Mouse (Mus musculus): ENCODE results near the gene Tpgs1.
A peak's percentile ranks its signal among the peaks of the same experiment; 100 is the strongest.

The Tpgs1 gene

GRCm38 (mm10) chr10:79668771-79669575, at the start of gene Tpgs1:
Gene Tpgs1, plus strand, starts transcription at chr10:79669369.
- peak; percentile 93 for DNase-seq

GRCm38 (mm10) chr10:79623950-79624349, 45.2 kb upstream of the Tpgs1 start:
- no peak for DNase-seq

GRCm38 (mm10) chr10:79625398-79625797, 43.8 kb upstream of the Tpgs1 start:
- DNase-seq: no peak

GRCm38 (mm10) chr10:79626156-79626555, 43.0 kb upstream of the Tpgs1 start:
- DNase-seq: no peak

- no peak for DNase-seq
Observed at GRCm38 (mm10) chr10:79628377-79628776, 40.8 kb upstream of the Tpgs1 start.

GRCm38 (mm10) chr10:79631432-79631831, 37.7 kb upstream of the Tpgs1 start:
- no peak for DNase-seq

GRCm38 (mm10) chr10:79633006-79633777, 36.0 kb upstream of the Tpgs1 start:
- no peak for DNase-seq

GRCm38 (mm10) chr10:79636287-79636686, 32.9 kb upstream of the Tpgs1 start:
- no peak for DNase-seq

GRCm38 (mm10) chr10:79637128-79638110, 31.8 kb upstream of the Tpgs1 start, which contains the start of gene Shc2:
Gene Shc2, minus strand, starts transcription at chr10:79637918.
- DNase-seq: no peak

GRCm38 (mm10) chr10:79638486-79639204, 30.5 kb upstream of the Tpgs1 start:
- DNase-seq: no peak

GRCm38 (mm10) chr10:79645711-79646110, 23.5 kb upstream of the Tpgs1 start, which contains the start of gene Odf3l2:
Gene Odf3l2, minus strand, starts transcription at chr10:79645738.
- no peak for DNase-seq

GRCm38 (mm10) chr10:79649070-79649751, 20.0 kb upstream of the Tpgs1 start:
- DNase-seq: peak; percentile 83

GRCm38 (mm10) chr10:79652789-79653188, 16.4 kb upstream of the Tpgs1 start:
- no peak for DNase-seq

- no peak for DNase-seq
Observed at GRCm38 (mm10) chr10:79654946-79655395, 14.2 kb upstream of the Tpgs1 start.

GRCm38 (mm10) chr10:79658829-79659228, 10.3 kb upstream of the Tpgs1 start:
- DNase-seq: peak; percentile 17

GRCm38 (mm10) chr10:79660298-79660697, 8.9 kb upstream of the Tpgs1 start:
- no peak for DNase-seq

GRCm38 (mm10) chr10:79661861-79662260, 7.3 kb upstream of the Tpgs1 start:
- no peak for DNase-seq

GRCm38 (mm10) chr10:79664131-79664665, 5.0 kb upstream of the Tpgs1 start, which contains the start of gene Madcam1:
Gene Madcam1, plus strand, starts transcription at chr10:79664559.
- DNase-seq: peak; percentile 84

- no peak for DNase-seq
Observed at GRCm38 (mm10) chr10:79665051-79665450, 4.1 kb upstream of the Tpgs1 start.

- DNase-seq: no peak
Observed at GRCm38 (mm10) chr10:79666493-79666892, 2.7 kb upstream of the Tpgs1 start.

- no peak for DNase-seq
Observed at GRCm38 (mm10) chr10:79668076-79668475, 1.1 kb upstream of the Tpgs1 start.

Data from lung, postnatal 36 days (tissue).